Mouse (Mus musculus) liver, adult 2 months (tissue): Measurements from ENCODE around the gene Ube2z.

Source experiments
- CTCF ChIP-seq: fragments of 200-500 bp; IDR thresholded peaks from 2 replicates; pipeline ENCODE4 v1.5.1; 2011; ENCODE audit warnings: low read depth, low read length, control low read depth
- POLR2A ChIP-seq: fragments of 200-500 bp; IDR thresholded peaks from 2 replicates; pipeline ENCODE4 v1.6.1; 2011; ENCODE audit warnings: low read length, control low read depth; ENCODE audit not compliant: insufficient read depth; ENCODE audit errors: extremely low read depth

DNA sequence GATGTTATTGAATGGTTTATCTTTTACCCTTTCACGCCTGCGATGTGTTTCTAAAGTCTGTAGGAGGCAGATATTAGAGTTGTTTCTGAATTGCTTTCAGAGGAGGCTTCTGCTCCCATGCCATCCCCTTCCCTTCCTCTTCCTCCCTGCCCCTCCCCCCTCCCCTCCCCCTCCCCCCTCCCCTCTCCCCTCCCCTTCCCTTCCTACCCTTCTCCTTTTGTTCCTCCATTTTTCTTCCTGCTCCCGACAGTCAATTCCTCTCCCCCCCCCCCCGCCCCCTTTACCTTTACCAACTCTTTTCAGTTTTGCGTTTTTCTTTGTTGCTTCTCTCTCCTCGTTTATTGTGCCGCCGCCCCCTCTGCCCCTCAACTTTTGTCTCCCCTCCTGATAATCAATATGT lies 53.2 kb downstream of the Ube2z start:
- TF ChIP-seq CTCF (no peak), POLR2A (no peak)
